Mouse (Mus musculus): Measurements from ENCODE around the gene Chmp4b. TPM values are rescaled to one million over a fixed set of nuclear protein-coding genes. Genes with fewer than 3 reads are reported as not detected.
A peak's percentile ranks its signal among the peaks of the same experiment; 100 is the strongest.

The Chmp4b gene
- polyA plus RNA-seq, 1 experiment from 2014 or later = 19.3 TPM

GRCm38 (mm10) chr2:154655878-154656414 is 4.4 kb downstream of the Chmp4b start:
- ATAC-seq (ENCODE audit: low read depth) = no peak
- 68% methylated on average over 2 of the region's 2 CpGs for WGBS
- H3K4me3 ChIP-seq (ENCODE audit: low read length) = peak overlapping the region; percentile 87; the same call in 1 of the 2 replicates
- H3K36me3 ChIP-seq (ENCODE audit: control insufficient read depth, insufficient read depth, low read length) = peaks cover 2% of the 10 kb centered on the region; the same call in 1 of the 2 replicates
- no peaks in the 10 kb centered on the region for H3K27me3 ChIP-seq (ENCODE audit: control insufficient read depth, insufficient read depth, low read depth, low read length)
- peak overlapping the region; percentile 40; the same call in 1 of the 2 replicates for H3K27ac ChIP-seq (ENCODE audit: low read length)
- peak overlapping the region; percentile 56 for H3K9ac ChIP-seq (ENCODE audit: low read length)
- no peaks in the 10 kb centered on the region for H3K9me3 ChIP-seq (ENCODE audit: control insufficient read depth, low read length)
- peak overlapping the region; percentile 55; the same call in 1 of the 2 replicates for H3K4me2 ChIP-seq (ENCODE audit: low read depth, low read length)
- H3K4me1 ChIP-seq (replicated peaks; ENCODE audit: control insufficient read depth, insufficient read depth, low read length) = peaks cover 18% of the 10 kb centered on the region

GRCm38 (mm10) chr2:154656710-154657485 is 5.4 kb downstream of the Chmp4b start:
- H3K4me1 ChIP-seq (replicated peaks; ENCODE audit: control insufficient read depth, insufficient read depth, low read length) = peaks cover 18% of the 10 kb centered on the region
- no peaks in the 10 kb centered on the region for H3K9me3 ChIP-seq (ENCODE audit: control insufficient read depth, low read length)
- peak overlapping the region; percentile 91 for H3K27ac ChIP-seq (ENCODE audit: low read length)
- peak overlapping the region; percentile 82 for H3K4me2 ChIP-seq (ENCODE audit: low read depth, low read length)
- under 1% methylated on average over 58 of the region's 67 CpGs for WGBS
- H3K4me3 ChIP-seq (ENCODE audit: low read length) = peak overlapping the region; percentile 87
- H3K9ac ChIP-seq (ENCODE audit: low read length) = peak overlapping the region; percentile 98
- peak; percentile 99 for ATAC-seq (ENCODE audit: low read depth)
- peaks cover 6% of the 10 kb centered on the region; the same call in 1 of the 2 replicates for H3K36me3 ChIP-seq (ENCODE audit: control insufficient read depth, insufficient read depth, low read length)
- no peaks in the 10 kb centered on the region for H3K27me3 ChIP-seq (ENCODE audit: control insufficient read depth, insufficient read depth, low read depth, low read length)

- no peaks in the 10 kb centered on the region for H3K27me3 ChIP-seq (ENCODE audit: control insufficient read depth, insufficient read depth, low read depth, low read length)
- no peaks in the 10 kb centered on the region for H3K9me3 ChIP-seq (ENCODE audit: control insufficient read depth, low read length)
- H3K9ac ChIP-seq (ENCODE audit: low read length) = peak overlapping the region; percentile 98
- H3K27ac ChIP-seq (ENCODE audit: low read length) = peak overlapping the region; percentile 91
- H3K4me3 ChIP-seq (ENCODE audit: low read length) = peak overlapping the region; percentile 87
- ATAC-seq (ENCODE audit: low read depth) = peak; percentile 18
- 1% methylated on average over 12 of the region's 12 CpGs for WGBS
- peaks cover 18% of the 10 kb centered on the region for H3K4me1 ChIP-seq (replicated peaks; ENCODE audit: control insufficient read depth, insufficient read depth, low read length)
- peak overlapping the region; percentile 82 for H3K4me2 ChIP-seq (ENCODE audit: low read depth, low read length)
- peaks cover 6% of the 10 kb centered on the region; the same call in 1 of the 2 replicates for H3K36me3 ChIP-seq (ENCODE audit: control insufficient read depth, insufficient read depth, low read length)
Observed at GRCm38 (mm10) chr2:154657486-154658237, 6.2 kb downstream of the Chmp4b start.

GRCm38 (mm10) chr2:154659070-154659469 is 7.6 kb downstream of the Chmp4b start:
- Histone ChIP-seq H3K4me1 (replicated peaks; ENCODE audit: control insufficient read depth, insufficient read depth, low read length) (peaks cover 18% of the 10 kb centered on the region), H3K4me2 (ENCODE audit: low read depth, low read length) (peak overlapping the region; percentile 82), H3K9ac (ENCODE audit: low read length) (peak overlapping the region; percentile 43; the same call in 1 of the 2 replicates), H3K27me3 (ENCODE audit: control insufficient read depth, insufficient read depth, low read depth, low read length) (no peaks in the 10 kb centered on the region), H3K36me3 (ENCODE audit: control insufficient read depth, insufficient read depth, low read length) (peaks cover 6% of the 10 kb centered on the region; the same call in 1 of the 2 replicates), H3K9me3 (ENCODE audit: control insufficient read depth, low read length) (no peaks in the 10 kb centered on the region), H3K27ac (ENCODE audit: low read length) (no peak overlapping the region), H3K4me3 (ENCODE audit: low read length) (no peak overlapping the region)
- WGBS = 72% methylated on average over 4 of the region's 4 CpGs
- ATAC-seq (ENCODE audit: low read depth) = no peak

GRCm38 (mm10) chr2:154659531-154660074 is 8.1 kb downstream of the Chmp4b start:
- Histone ChIP-seq H3K4me1 (replicated peaks; ENCODE audit: control insufficient read depth, insufficient read depth, low read length) (peaks cover 18% of the 10 kb centered on the region), H3K36me3 (ENCODE audit: control insufficient read depth, insufficient read depth, low read length) (peaks cover 6% of the 10 kb centered on the region; the same call in 1 of the 2 replicates), H3K27me3 (ENCODE audit: control insufficient read depth, insufficient read depth, low read depth, low read length) (no peaks in the 10 kb centered on the region), H3K4me2 (ENCODE audit: low read depth, low read length) (no peak overlapping the region; the same call in 1 of the 2 replicates), H3K4me3 (ENCODE audit: low read length) (no peak overlapping the region), H3K9ac (ENCODE audit: low read length) (peak overlapping the region; percentile 43; the same call in 1 of the 2 replicates), H3K9me3 (ENCODE audit: control insufficient read depth, low read length) (no peaks in the 10 kb centered on the region), H3K27ac (ENCODE audit: low read length) (no peak overlapping the region)
- ATAC-seq (ENCODE audit: low read depth) = no peak
- WGBS = 81% methylated on average over 5 of the region's 5 CpGs

GRCm38 (mm10) chr2:154668680-154669079 is 17.2 kb downstream of the Chmp4b start:
- Histone ChIP-seq H3K4me2 (ENCODE audit: low read depth, low read length) (no peak overlapping the region), H3K4me3 (ENCODE audit: low read length) (no peak overlapping the region), H3K27me3 (ENCODE audit: control insufficient read depth, insufficient read depth, low read depth, low read length) (no peaks in the 10 kb centered on the region), H3K9ac (ENCODE audit: low read length) (no peak overlapping the region), H3K4me1 (replicated peaks; ENCODE audit: control insufficient read depth, insufficient read depth, low read length) (no peaks in the 10 kb centered on the region), H3K36me3 (ENCODE audit: control insufficient read depth, insufficient read depth, low read length) (peaks cover 3% of the 10 kb centered on the region; the same call in 1 of the 2 replicates), H3K9me3 (ENCODE audit: control insufficient read depth, low read length) (no peaks in the 10 kb centered on the region), H3K27ac (ENCODE audit: low read length) (no peak overlapping the region)
- ATAC-seq (ENCODE audit: low read depth) = no peak
- WGBS = 76% methylated on average over 7 of the region's 7 CpGs

GRCm38 (mm10) chr2:154670106-154670505 is 18.6 kb downstream of the Chmp4b start:
- H3K4me2 ChIP-seq (ENCODE audit: low read depth, low read length) = no peak overlapping the region
- ATAC-seq (ENCODE audit: low read depth) = no peak

GRCm38 (mm10) chr2:154670741-154671140 is 19.2 kb downstream of the Chmp4b start:
- H3K4me1 ChIP-seq (replicated peaks; ENCODE audit: control insufficient read depth, insufficient read depth, low read length) = peaks cover 8% of the 10 kb centered on the region; the same call in 1 of the 2 replicates
- no peak overlapping the region for H3K27ac ChIP-seq (ENCODE audit: low read length)
- H3K4me3 ChIP-seq (ENCODE audit: low read length) = no peak overlapping the region
- H3K27me3 ChIP-seq (ENCODE audit: control insufficient read depth, insufficient read depth, low read depth, low read length) = no peaks in the 10 kb centered on the region
- no peak overlapping the region for H3K4me2 ChIP-seq (ENCODE audit: low read depth, low read length)
- H3K36me3 ChIP-seq (ENCODE audit: control insufficient read depth, insufficient read depth, low read length) = peaks cover 3% of the 10 kb centered on the region
- no peak overlapping the region for H3K9ac ChIP-seq (ENCODE audit: low read length)
- ATAC-seq (ENCODE audit: low read depth) = no peak
- WGBS = 79% methylated on average over 4 of the region's 4 CpGs
- no peaks in the 10 kb centered on the region for H3K9me3 ChIP-seq (ENCODE audit: control insufficient read depth, low read length)

More at GRCm38 (mm10) chr2:154670106-154670505, 18.6 kb downstream of the Chmp4b start:
- H3K4me3 ChIP-seq (ENCODE audit: low read length) = no peak overlapping the region
- H3K9me3 ChIP-seq (ENCODE audit: control insufficient read depth, low read length) = no peaks in the 10 kb centered on the region
- WGBS = 63% methylated on average over 4 of the region's 4 CpGs
- peaks cover 8% of the 10 kb centered on the region; the same call in 1 of the 2 replicates for H3K4me1 ChIP-seq (replicated peaks; ENCODE audit: control insufficient read depth, insufficient read depth, low read length)
- peaks cover 3% of the 10 kb centered on the region; the same call in 1 of the 2 replicates for H3K36me3 ChIP-seq (ENCODE audit: control insufficient read depth, insufficient read depth, low read length)
- H3K9ac ChIP-seq (ENCODE audit: low read length) = no peak overlapping the region
- H3K27me3 ChIP-seq (ENCODE audit: control insufficient read depth, insufficient read depth, low read depth, low read length) = no peaks in the 10 kb centered on the region
- no peak overlapping the region for H3K27ac ChIP-seq (ENCODE audit: low read length)

Measured in lung, embryonic 16.5 days (tissue).